Mouse (Mus musculus) gastrocnemius, postnatal 36 days (tissue): Measurements from ENCODE around the gene Morc4. TPM values are rescaled to one million over a fixed set of nuclear protein-coding genes. Genes with fewer than 3 reads are reported as not detected.

Experiments used
- total RNA-seq, 2 experiments: library from RNA; stranded (reverse); gene quantifications; 2 replicates each; pipeline ENCODE4 v1.2.3; 2021

Gene Morc4
- total RNA-seq, 2 experiments from 2014 or later = 5.1 to 5.8 TPM

Other genes with a start within 250 kb of the Morc4 start
- gene Tbc1d8b, start 186.7 kb downstream of the Morc4 start, total RNA-seq = 1 to 10 TPM; 2.8 to 3.2 TPM
- not detected for gene Gm15013, start 157.2 kb downstream of the Morc4 start, total RNA-seq
- gene Ripply1, start 89.3 kb downstream of the Morc4 start, total RNA-seq = not detected
- not detected for gene Cldn2, start 70.8 kb downstream of the Morc4 start, total RNA-seq
- 1 to 10 TPM; 4.6 to 6.8 TPM for gene Rbm41, start 126.9 kb upstream of the Morc4 start, total RNA-seq
- under 1 TPM in 1 of 2 experiments, not detected in 1; 0.20 TPM for gene Nup62cl, start 191.0 kb upstream of the Morc4 start, total RNA-seq
- not detected for gene Pih1h3b, start 191.2 kb upstream of the Morc4 start, total RNA-seq